Mouse (Mus musculus): Measurements from ENCODE around the gene Ldlrad3. TPM values are rescaled to one million over a fixed set of nuclear protein-coding genes. Genes with fewer than 3 reads are reported as not detected.

Ldlrad3 gene
- polyA plus RNA-seq, 1 experiment: 1.3 TPM

GRCm38 (mm10) chr2:102145036-102145435 is 41.1 kb downstream of the Ldlrad3 start:
- H3K4me1 ChIP-seq (ENCODE audit: control insufficient read depth, insufficient read depth, insufficient read length, low read length): no peaks in the 10 kb centered on the region
- H3K36me3 ChIP-seq (ENCODE audit: control insufficient read depth, insufficient read depth, low read length): no peaks in the 10 kb centered on the region
- TF ChIP-seq CTCF (IDR thresholded peaks at IDR 0.05; ENCODE audit: extremely low read depth, insufficient read length, insufficient replicate concordance, low read depth, low read length) (no peak), POLR2A (IDR thresholded peaks at IDR 0.05; ENCODE audit: low read depth, low read length) (no peak)
- H3K4me3 ChIP-seq (ENCODE audit: low read depth, low read length): no peak overlapping the region
- H3K27me3 ChIP-seq (ENCODE audit: control insufficient read depth, insufficient read depth, low read length): no peaks in the 10 kb centered on the region
- no peak overlapping the region for H3K27ac ChIP-seq (ENCODE audit: insufficient read depth, low read depth, low read length)
- WGBS: 75% methylated on average over 3 of the region's 3 CpGs

- Histone ChIP-seq H3K27me3 (ENCODE audit: control insufficient read depth, insufficient read depth, low read length) (no peaks in the 10 kb centered on the region), H3K4me3 (ENCODE audit: low read depth, low read length) (no peak overlapping the region), H3K36me3 (ENCODE audit: control insufficient read depth, insufficient read depth, low read length) (no peaks in the 10 kb centered on the region), H3K4me1 (ENCODE audit: control insufficient read depth, insufficient read depth, insufficient read length, low read length) (no peaks in the 10 kb centered on the region), H3K27ac (ENCODE audit: insufficient read depth, low read depth, low read length) (no peak overlapping the region)
- WGBS: 85% methylated on average over 1 of the region's 1 CpGs
- TF ChIP-seq CTCF (IDR thresholded peaks at IDR 0.05; ENCODE audit: extremely low read depth, insufficient read length, insufficient replicate concordance, low read depth, low read length) (no peak), POLR2A (IDR thresholded peaks at IDR 0.05; ENCODE audit: low read depth, low read length) (no peak)
Measured at GRCm38 (mm10) chr2:102144311-102144710, 41.9 kb downstream of the Ldlrad3 start.

DNA sequence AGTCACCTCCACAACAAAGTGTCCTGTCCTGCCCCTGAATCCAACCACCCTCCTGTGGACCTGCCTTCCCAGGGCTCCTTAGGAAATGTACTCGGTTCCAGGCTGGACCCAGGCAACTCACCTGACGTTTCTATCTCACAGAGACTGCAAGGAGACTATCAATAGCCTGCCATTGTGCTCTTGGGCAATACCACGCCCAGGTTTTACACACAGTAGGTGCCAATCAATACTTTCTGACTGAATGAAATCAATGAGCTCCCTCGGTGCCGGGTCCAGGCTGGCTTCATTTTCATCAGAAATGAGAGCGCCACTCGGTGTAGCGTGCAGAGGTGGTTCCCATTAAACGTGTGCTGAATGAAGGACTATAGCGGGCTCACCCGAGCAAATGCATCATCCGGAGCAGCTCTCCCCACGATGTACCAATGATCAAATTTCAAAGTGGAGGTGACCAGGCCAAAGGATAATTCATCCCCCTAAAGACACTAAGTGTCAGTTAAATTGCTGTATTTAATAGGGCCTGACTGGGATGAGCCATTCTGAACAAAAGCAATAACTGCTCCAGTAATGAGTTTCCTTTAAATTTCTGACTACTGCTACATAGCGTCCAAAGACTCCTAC is 43.4 kb downstream of the Ldlrad3 start:
- H3K4me3 ChIP-seq (ENCODE audit: low read depth, low read length): no peak overlapping the region
- no peak overlapping the region for H3K27ac ChIP-seq (ENCODE audit: insufficient read depth, low read depth, low read length)
- no peaks in the 10 kb centered on the region for H3K4me1 ChIP-seq (ENCODE audit: control insufficient read depth, insufficient read depth, insufficient read length, low read length)
- H3K27me3 ChIP-seq (ENCODE audit: control insufficient read depth, insufficient read depth, low read length): no peaks in the 10 kb centered on the region
- TF ChIP-seq POLR2A (IDR thresholded peaks at IDR 0.05; ENCODE audit: low read depth, low read length) (no peak), CTCF (IDR thresholded peaks at IDR 0.05; ENCODE audit: extremely low read depth, insufficient read length, insufficient replicate concordance, low read depth, low read length) (no peak)
- 71% methylated on average over 14 of the region's 14 CpGs for WGBS
- no peaks in the 10 kb centered on the region for H3K36me3 ChIP-seq (ENCODE audit: control insufficient read depth, insufficient read depth, low read length)

- H3K4me3 ChIP-seq (ENCODE audit: low read depth, low read length): no peak overlapping the region
- TF ChIP-seq POLR2A (IDR thresholded peaks at IDR 0.05; ENCODE audit: low read depth, low read length) (no peak), CTCF (IDR thresholded peaks at IDR 0.05; ENCODE audit: extremely low read depth, insufficient read length, insufficient replicate concordance, low read depth, low read length) (no peak)
- H3K27me3 ChIP-seq (ENCODE audit: control insufficient read depth, insufficient read depth, low read length): no peaks in the 10 kb centered on the region
- 50% methylated on average over 4 of the region's 4 CpGs for WGBS
- no peaks in the 10 kb centered on the region for H3K4me1 ChIP-seq (ENCODE audit: control insufficient read depth, insufficient read depth, insufficient read length, low read length)
- H3K27ac ChIP-seq (ENCODE audit: insufficient read depth, low read depth, low read length): no peak overlapping the region
- H3K36me3 ChIP-seq (ENCODE audit: control insufficient read depth, insufficient read depth, low read length): no peaks in the 10 kb centered on the region
Measured at GRCm38 (mm10) chr2:102142197-102142623, 44.0 kb downstream of the Ldlrad3 start.

- no peaks in the 10 kb centered on the region for H3K27me3 ChIP-seq (ENCODE audit: control insufficient read depth, insufficient read depth, low read length)
- H3K4me1 ChIP-seq (ENCODE audit: control insufficient read depth, insufficient read depth, insufficient read length, low read length): no peaks in the 10 kb centered on the region
- no peaks in the 10 kb centered on the region for H3K36me3 ChIP-seq (ENCODE audit: control insufficient read depth, insufficient read depth, low read length)
- no peak overlapping the region for H3K27ac ChIP-seq (ENCODE audit: insufficient read depth, low read depth, low read length)
- TF ChIP-seq CTCF (IDR thresholded peaks at IDR 0.05; ENCODE audit: extremely low read depth, insufficient read length, insufficient replicate concordance, low read depth, low read length) (no peak), POLR2A (IDR thresholded peaks at IDR 0.05; ENCODE audit: low read depth, low read length) (no peak)
- WGBS: 88% methylated on average over 2 of the region's 2 CpGs
- no peak overlapping the region for H3K4me3 ChIP-seq (ENCODE audit: low read depth, low read length)
Measured at GRCm38 (mm10) chr2:102141199-102141598, 45.0 kb downstream of the Ldlrad3 start.

DNA sequence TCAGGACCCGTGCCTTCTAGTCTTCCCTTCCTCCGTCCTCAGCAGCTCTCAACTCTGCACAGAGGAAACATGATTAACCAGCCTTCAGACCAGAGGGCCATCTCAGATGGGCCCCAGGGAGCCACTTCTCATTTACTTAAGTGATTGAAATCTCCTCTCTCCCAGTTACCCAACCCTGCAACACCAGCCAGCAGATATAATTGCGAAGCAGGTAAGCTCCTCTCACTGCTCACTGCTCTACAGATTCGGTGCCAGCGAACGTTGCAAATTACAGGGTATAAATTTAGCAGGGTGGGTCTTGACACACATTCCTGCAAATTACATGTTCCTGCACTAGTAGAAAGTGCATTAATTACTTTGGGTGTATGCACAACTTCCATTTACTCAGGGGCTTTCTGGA is 48.3 kb downstream of the Ldlrad3 start:
- TF ChIP-seq POLR2A (IDR thresholded peaks at IDR 0.05; ENCODE audit: low read depth, low read length): no peak
- no peak for TF ChIP-seq CTCF (IDR thresholded peaks at IDR 0.05; ENCODE audit: extremely low read depth, insufficient read length, insufficient replicate concordance, low read depth, low read length)
- Histone ChIP-seq H3K36me3 (ENCODE audit: control insufficient read depth, insufficient read depth, low read length) (no peaks in the 10 kb centered on the region), H3K4me1 (ENCODE audit: control insufficient read depth, insufficient read depth, insufficient read length, low read length) (no peaks in the 10 kb centered on the region), H3K27ac (ENCODE audit: insufficient read depth, low read depth, low read length) (no peak overlapping the region), H3K27me3 (ENCODE audit: control insufficient read depth, insufficient read depth, low read length) (no peaks in the 10 kb centered on the region), H3K4me3 (ENCODE audit: low read depth, low read length) (no peak overlapping the region)
- 44% methylated on average over 6 of the region's 6 CpGs for WGBS

- H3K4me3 ChIP-seq (ENCODE audit: low read depth, low read length): no peak overlapping the region
- H3K36me3 ChIP-seq (ENCODE audit: control insufficient read depth, insufficient read depth, low read length): no peaks in the 10 kb centered on the region
- H3K4me1 ChIP-seq (ENCODE audit: control insufficient read depth, insufficient read depth, insufficient read length, low read length): no peaks in the 10 kb centered on the region
- no peak overlapping the region for H3K27ac ChIP-seq (ENCODE audit: insufficient read depth, low read depth, low read length)
- WGBS: 61% methylated on average over 3 of the region's 3 CpGs
- H3K27me3 ChIP-seq (ENCODE audit: control insufficient read depth, insufficient read depth, low read length): no peaks in the 10 kb centered on the region
- no peak for TF ChIP-seq CTCF (IDR thresholded peaks at IDR 0.05; ENCODE audit: extremely low read depth, insufficient read length, insufficient replicate concordance, low read depth, low read length)
- no peak for TF ChIP-seq POLR2A (IDR thresholded peaks at IDR 0.05; ENCODE audit: low read depth, low read length)
Measured at GRCm38 (mm10) chr2:102136184-102136583, 50.0 kb downstream of the Ldlrad3 start.
